Mouse (Mus musculus): Measurements from ENCODE around the gene Dnajc28.

DNA sequence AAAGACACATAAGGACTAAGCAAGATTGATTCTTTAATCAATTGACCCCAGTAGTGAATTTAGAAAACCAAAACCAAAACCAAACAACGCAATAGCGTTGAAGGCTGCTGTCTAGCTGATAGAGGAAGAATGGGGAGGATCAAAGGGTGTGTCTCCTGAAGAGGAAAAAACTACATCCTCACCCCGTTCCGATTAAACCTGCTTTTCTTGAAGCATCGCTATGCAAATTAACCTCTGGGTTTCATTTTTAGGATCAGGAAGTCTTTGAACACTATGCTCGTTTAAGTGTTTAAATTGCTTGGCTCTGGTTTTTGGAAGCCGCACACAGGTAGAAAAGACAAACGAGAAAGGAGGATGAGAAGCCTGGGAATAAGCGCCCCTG lies 22.4 kb downstream of the Dnajc28 start:
- no peak for TF ChIP-seq CTCF (IDR thresholded peaks at IDR 0.05; ENCODE audit: low read depth)
- TF ChIP-seq EP300 (IDR thresholded peaks at IDR 0.05; ENCODE audit: low read depth), result no peak
